Mouse (Mus musculus): ENCODE results near the gene Rab37.

Rab37 gene

GRCm38 (mm10) chr11:115169430-115169829, 78.2 kb downstream of the Rab37 start:
- DNase-seq: no peak

- peak; percentile 61 for DNase-seq
These were observed 79.9 kb downstream of the Rab37 start for GRCm38 (mm10) chr11:115171125-115171524.

- DNase-seq: no peak
These were observed 81.6 kb downstream of the Rab37 start for GRCm38 (mm10) chr11:115172825-115173287.

GRCm38 (mm10) chr11:115173549-115174339, 82.5 kb downstream of the Rab37 start:
- DNase-seq: no peak

GRCm38 (mm10) chr11:115176399-115177190, 85.4 kb downstream of the Rab37 start:
- DNase-seq: no peak

GRCm38 (mm10) chr11:115177559-115178195, 86.4 kb downstream of the Rab37 start:
- no peak for DNase-seq

- no peak for DNase-seq
These were observed 87.5 kb downstream of the Rab37 start for GRCm38 (mm10) chr11:115178766-115179165.

GRCm38 (mm10) chr11:115179191-115179590, 88.0 kb downstream of the Rab37 start:
- DNase-seq: no peak

- no peak for DNase-seq
These were observed 88.7 kb downstream of the Rab37 start for GRCm38 (mm10) chr11:115179881-115180280.

- DNase-seq: peak; percentile 80
These were observed 90.8 kb downstream of the Rab37 start for GRCm38 (mm10) chr11:115181913-115182638.

- no peak for DNase-seq
These were observed 93.7 kb downstream of the Rab37 start for GRCm38 (mm10) chr11:115184973-115185372.

- DNase-seq: peak; percentile 100
These were observed 96.0 kb downstream of the Rab37 start, which contains the start of gene Tmem104 for GRCm38 (mm10) chr11:115187224-115187639. TSS of gene Tmem104 (plus strand) at chr11:115187487.

- DNase-seq: no peak
These were observed 96.5 kb downstream of the Rab37 start, which contains the start of gene Nat9 for GRCm38 (mm10) chr11:115187693-115188092. TSS of gene Nat9 (minus strand) at chr11:115187859.

GRCm38 (mm10) chr11:115188539-115189231, 97.5 kb downstream of the Rab37 start:
- no peak for DNase-seq

- no peak for DNase-seq
These were observed 98.1 kb downstream of the Rab37 start for GRCm38 (mm10) chr11:115189304-115189703.

GRCm38 (mm10) chr11:115192180-115192579, 100.9 kb downstream of the Rab37 start:
- DNase-seq: no peak

GRCm38 (mm10) chr11:115194693-115195092, 103.5 kb downstream of the Rab37 start:
- DNase-seq: no peak

- no peak for DNase-seq
These were observed 104.7 kb downstream of the Rab37 start for GRCm38 (mm10) chr11:115195933-115196332.

- no peak for DNase-seq
These were observed 106.3 kb downstream of the Rab37 start for GRCm38 (mm10) chr11:115197558-115197957.

GRCm38 (mm10) chr11:115198932-115199384, 107.7 kb downstream of the Rab37 start:
- no peak for DNase-seq

GRCm38 (mm10) chr11:115200520-115200919, 109.3 kb downstream of the Rab37 start:
- DNase-seq: no peak

- DNase-seq: peak; percentile 94
These were observed 111.1 kb downstream of the Rab37 start for GRCm38 (mm10) chr11:115202316-115202715.
